ENCODE assay signal across 11 mouse cellular contexts in genomic region chr3:121370301-121370700, GRCm38 (mm10). TPM values are rescaled to one million over a fixed set of nuclear protein-coding genes. Genes with fewer than 3 reads are reported as not detected.
A peak's percentile ranks its signal among the peaks of the same experiment; 100 is the strongest.
DNase-seq lines count a peak whose midpoint lies in the region; ATAC-seq and TF ChIP-seq lines count a peak whose summit lies in the region.
"Had no signal": no experiment of that assay in that cellular context is flagged by ENCODE, and none has a peak within 500 bp of the region (broad histone marks: within the 10 kb centered on the region; RNA-seq: fewer than 3 reads in every experiment).

No protein-coding gene starts in this region.

- H3K9me3 ChIP-seq in heart, postnatal 0 days (replicated peaks; ENCODE audit: control insufficient read depth, low read length), result no peaks in the 10 kb centered on the region
- H3K9me3 ChIP-seq in liver, postnatal 0 days (ENCODE audit: low read length), result no peaks in the 10 kb centered on the region
- no peaks in the 10 kb centered on the region for H3K9me3 ChIP-seq in stomach, postnatal 0 days (ENCODE audit: control insufficient read depth, low read length)
- no peaks in the 10 kb centered on the region for H3K9me3 ChIP-seq in midbrain, embryonic 14.5 days (ENCODE audit: control insufficient read depth, low read length)
- no peaks in the 10 kb centered on the region for H3K9me3 ChIP-seq in midbrain, postnatal 0 days (ENCODE audit: low read length)
- H3K9me3 ChIP-seq: hindbrain, embryonic 10.5 days had no signal

- no peak overlapping the region for H3K9ac ChIP-seq in heart, postnatal 0 days (replicated peaks; ENCODE audit: low read depth, low read length)
- H3K9ac ChIP-seq in liver, postnatal 0 days (replicated peaks), result no peak overlapping the region
- H3K9ac ChIP-seq in stomach, postnatal 0 days (ENCODE audit: low read length), result no peak overlapping the region
- H3K9ac ChIP-seq in midbrain, embryonic 14.5 days (replicated peaks; ENCODE audit: low read length), result no peak overlapping the region
- H3K9ac ChIP-seq in midbrain, postnatal 0 days (replicated peaks; ENCODE audit: low read length, poor library complexity, severe bottlenecking), result no peak overlapping the region

- ATAC-seq in heart, postnatal 0 days (ENCODE audit: insufficient read depth, low read depth), result no peak
- no peak for ATAC-seq in liver, postnatal 0 days
- ATAC-seq in stomach, postnatal 0 days (ENCODE audit: low FRiP score, low TSS enrichment), result no peak
- ATAC-seq in midbrain, embryonic 14.5 days (ENCODE audit: low FRiP score, low TSS enrichment), result no peak
- no peak for ATAC-seq in midbrain, postnatal 0 days (ENCODE audit: low FRiP score)

- no peak overlapping the region for H3K4me3 ChIP-seq in heart, postnatal 0 days (ENCODE audit: low read depth, low read length)
- no peak overlapping the region for H3K4me3 ChIP-seq in liver, postnatal 0 days (ENCODE audit: low read depth, low read length)
- H3K4me3 ChIP-seq in stomach, postnatal 0 days (ENCODE audit: low read depth, low read length), result no peak overlapping the region
- H3K4me3 ChIP-seq in midbrain, embryonic 14.5 days (replicated peaks; ENCODE audit: low read depth, low read length), result no peak overlapping the region
- no peak overlapping the region for H3K4me3 ChIP-seq in midbrain, postnatal 0 days (ENCODE audit: low read depth, low read length)
- H3K4me3 ChIP-seq: hindbrain, embryonic 10.5 days had no signal

- H3K36me3 ChIP-seq in heart, postnatal 0 days (replicated peaks; ENCODE audit: control insufficient read depth, insufficient read depth, low read length), result no peaks in the 10 kb centered on the region
- no peaks in the 10 kb centered on the region for H3K36me3 ChIP-seq in liver, postnatal 0 days (replicated peaks; ENCODE audit: insufficient read depth, low read length)
- no peaks in the 10 kb centered on the region for H3K36me3 ChIP-seq in stomach, postnatal 0 days (ENCODE audit: control insufficient read depth, insufficient read depth, low read length)
- no peaks in the 10 kb centered on the region for H3K36me3 ChIP-seq in midbrain, embryonic 14.5 days (ENCODE audit: control insufficient read depth, insufficient read depth, low read length)
- H3K36me3 ChIP-seq in midbrain, postnatal 0 days (ENCODE audit: insufficient read depth, low read length), result no peaks in the 10 kb centered on the region
- H3K36me3 ChIP-seq: hindbrain, embryonic 10.5 days had no signal

- DNase-seq in heart, postnatal 0 days (ENCODE audit: low spot score), result no peak
- DNase-seq in heart, postnatal 10 days, result no peak
- DNase-seq in T-cell, adult 2 months (ENCODE audit: low spot score), result peak; percentile 81
- DNase-seq in liver, postnatal 0 days, result peak; percentile 60
- no peak for DNase-seq in stomach, postnatal 0 days (ENCODE audit: low spot score)
- no peak for DNase-seq in midbrain, embryonic 14.5 days
- DNase-seq in midbrain, postnatal 0 days (ENCODE audit: low spot score), result no peak
- DNase-seq in embryo, embryonic 10 days (ENCODE audit: low spot score), result no peak
- DNase-seq: layer of hippocampus, adult 9-11 months had no signal

- 0 out of 2 replicates have a peak overlapping the region, but pooled peaks have one; percentile 10 for H3K4me2 ChIP-seq in heart, postnatal 0 days (ENCODE audit: low read depth, low read length)
- peak overlapping the region; percentile 48 for H3K4me2 ChIP-seq in liver, postnatal 0 days (ENCODE audit: low read depth, low read length)
- H3K4me2 ChIP-seq in stomach, postnatal 0 days (replicated peaks; ENCODE audit: low read depth), result no peak overlapping the region
- no peak overlapping the region for H3K4me2 ChIP-seq in midbrain, embryonic 14.5 days (ENCODE audit: low read length)
- no peak overlapping the region for H3K4me2 ChIP-seq in midbrain, postnatal 0 days (ENCODE audit: low read depth, low read length, poor library complexity, severe bottlenecking)

- H3K4me1 ChIP-seq in heart, postnatal 0 days (ENCODE audit: control insufficient read depth, insufficient read depth), result 0 out of 2 replicates have a peak, but pooled peaks cover 6% of the 10 kb centered on the region
- peaks cover 5% of the 10 kb centered on the region; the same call in 1 of the 2 replicates for H3K4me1 ChIP-seq in liver, postnatal 0 days (ENCODE audit: insufficient read depth)
- H3K4me1 ChIP-seq in stomach, postnatal 0 days (replicated peaks; ENCODE audit: control insufficient read depth, insufficient read depth), result 0 out of 2 replicates have a peak, but pooled peaks cover 3% of the 10 kb centered on the region
- no peaks in the 10 kb centered on the region for H3K4me1 ChIP-seq in midbrain, embryonic 14.5 days (ENCODE audit: control insufficient read depth, insufficient read depth, low read length)
- H3K4me1 ChIP-seq in midbrain, postnatal 0 days (ENCODE audit: insufficient read depth, low read length), result no peaks in the 10 kb centered on the region

- peak overlapping the region; percentile 15; the same call in 1 of the 2 replicates for H3K27ac ChIP-seq in heart, postnatal 0 days (ENCODE audit: low read depth)
- peak overlapping the region; percentile 41; the same call in 1 of the 2 replicates for H3K27ac ChIP-seq in liver, postnatal 0 days (ENCODE audit: low read depth)
- H3K27ac ChIP-seq in stomach, postnatal 0 days (replicated peaks), result 0 out of 2 replicates have a peak overlapping the region, but pooled peaks have one; percentile 8
- H3K27ac ChIP-seq in midbrain, embryonic 14.5 days (replicated peaks; ENCODE audit: low read depth, low read length), result no peak overlapping the region
- no peak overlapping the region for H3K27ac ChIP-seq in midbrain, postnatal 0 days (ENCODE audit: low read depth, low read length)
- H3K27ac ChIP-seq: hindbrain, embryonic 10.5 days had no signal

- no peak for TF ChIP-seq EP300 in heart, postnatal 0 days (IDR thresholded peaks at IDR 0.05; ENCODE audit: low read depth)
- no peak for TF ChIP-seq EP300 in liver, postnatal 0 days (IDR thresholded peaks at IDR 0.05; ENCODE audit: low read depth)
- no peak for TF ChIP-seq EP300 in stomach, postnatal 0 days (optimal IDR thresholded peaks at IDR 0.05)

- intact Hi-C loops in heart, postnatal 10 days (cut with DNase I), result no loop called here

- no peak for TF ChIP-seq CTCF in heart, postnatal 0 days (IDR thresholded peaks at IDR 0.05; ENCODE audit: low read depth)
- TF ChIP-seq CTCF in liver, postnatal 0 days (IDR thresholded peaks at IDR 0.05; ENCODE audit: low read depth), result no peak
- TF ChIP-seq CTCF in stomach, postnatal 0 days (IDR thresholded peaks at IDR 0.05; ENCODE audit: low read depth), result no peak
- TF ChIP-seq CTCF in midbrain, postnatal 0 days (IDR thresholded peaks at IDR 0.05), result no peak

- 80% methylated on average over 13 of the region's 13 CpGs for WGBS in heart, postnatal 0 days
- WGBS in liver, postnatal 0 days (ENCODE audit: insufficient replicate concordance), result 39% methylated on average over 13 of the region's 13 CpGs
- WGBS in stomach, postnatal 0 days, result 75% methylated on average over 13 of the region's 13 CpGs
- WGBS in midbrain, embryonic 14.5 days, result 90% methylated on average over 13 of the region's 13 CpGs
- 85% methylated on average over 13 of the region's 13 CpGs for WGBS in midbrain, postnatal 0 days

- no peaks in the 10 kb centered on the region for H3K27me3 ChIP-seq in heart, postnatal 0 days (ENCODE audit: control insufficient read depth, insufficient read depth, low read length)
- no peaks in the 10 kb centered on the region for H3K27me3 ChIP-seq in liver, postnatal 0 days (ENCODE audit: insufficient read depth, low read length)
- no peaks in the 10 kb centered on the region for H3K27me3 ChIP-seq in stomach, postnatal 0 days (ENCODE audit: control insufficient read depth, insufficient read depth, low read length)
- H3K27me3 ChIP-seq in midbrain, embryonic 14.5 days (ENCODE audit: control insufficient read depth, insufficient read depth, low read length), result no peaks in the 10 kb centered on the region
- H3K27me3 ChIP-seq in midbrain, postnatal 0 days (ENCODE audit: insufficient read depth, low read length), result no peaks in the 10 kb centered on the region

RNA-seq across cellular contexts. Expression of gene Cnn3, which starts 56.0 kb away (rescaled TPM):
- 132 and 166 TPM in 2 replicates for total RNA-seq in heart, postnatal 0 days (2014; rRNA removed; ENCODE audit: low replicate concordance)
- 187 and 190 TPM in 2 replicates for polyA plus RNA-seq in heart, postnatal 0 days (2015; fragmentation: Nextera tagmentation; extraction: Ambion mirVana)
- 100 to 1,000 TPM; 115 to 117 TPM for total RNA-seq in heart, postnatal 10 days (2021)
- polyA plus RNA-seq in liver, postnatal 0 days (2015; fragmentation: Nextera tagmentation; extraction: Ambion mirVana), result 128 and 143 TPM in 2 replicates
- 280 and 301 TPM in 2 replicates for polyA plus RNA-seq in stomach, postnatal 0 days (2015; fragmentation: Nextera tagmentation; extraction: Ambion mirVana)
- 417 and 560 TPM in 2 replicates for polyA plus RNA-seq in midbrain, embryonic 14.5 days (2014; fragmentation: Nextera tagmentation; extraction: Ambion mirVana)
- 116 and 122 TPM in 2 replicates for total RNA-seq in midbrain, postnatal 0 days (2014; rRNA removed)
- polyA plus RNA-seq in midbrain, postnatal 0 days (2015; fragmentation: Nextera tagmentation; extraction: Ambion mirVana), result 181 and 187 TPM in 2 replicates
- total RNA-seq: MEL had no signal

Comparison
In these comparisons a context has a peak if more than half of its experiments do, and no peak if none do; other contexts are left out.
1. DNase-seq: peak in T-cell, adult 2 months (single experiment) and liver, postnatal 0 days (single experiment); none in heart, postnatal 0 days (single experiment), heart, postnatal 10 days (0 of 2), stomach, postnatal 0 days (single experiment), midbrain, embryonic 14.5 days (single experiment), midbrain, postnatal 0 days (single experiment) and embryo, embryonic 10 days (single experiment).
2. H3K27ac ChIP-seq: peak in heart, postnatal 0 days (single experiment), liver, postnatal 0 days (single experiment) and stomach, postnatal 0 days (single experiment); none in midbrain, embryonic 14.5 days (single experiment) and midbrain, postnatal 0 days (single experiment).
3. H3K4me2 ChIP-seq: peak in heart, postnatal 0 days (single experiment) and liver, postnatal 0 days (single experiment); none in stomach, postnatal 0 days (single experiment), midbrain, embryonic 14.5 days (single experiment) and midbrain, postnatal 0 days (single experiment).